Mouse (Mus musculus): ENCODE measurements around the gene Necab2.

- TF ChIP-seq CTCF (IDR thresholded peaks at IDR 0.05; ENCODE audit: low read depth) (no peak), EP300 (IDR thresholded peaks at IDR 0.05; ENCODE audit: low read depth) (peak; percentile 78; the same call in 1 of the 2 replicates)
These were observed 16.3 kb upstream of the Necab2 start for GRCm38 (mm10) chr8:119430250-119430649.

Measured in liver, postnatal 0 days (tissue).